Mouse (Mus musculus) hindbrain, postnatal 0 days (tissue): ENCODE measurements at regions not wholly inside any gene's neighbourhood (a gene's known extent, or its start where the extent isn't known, plus 50 kb on each side); places are given as distances from the start of the nearest gene placed in this dataset.

Experiments used
- ATAC-seq: fragments of 200-750 bp; cut with Nextera tagmentation; 2 replicates; pipeline ENCODE4 v1.8.0; 2017; ENCODE audit warnings: mild to moderate bottlenecking, moderate TSS enrichment, moderate library complexity
- DNase-seq: peaks from one replicate; pipeline ENCODE4 v3.0.0-alpha.2; 2015; ENCODE audit warnings: low spot score
- H3K27ac ChIP-seq: fragments of 300-500 bp; sonication (generic); 2 replicates; pipeline ENCODE4 v1.5.1; 2014; ENCODE audit warnings: mild to moderate bottlenecking
- H3K27me3 ChIP-seq: fragments of 300-500 bp; sonication (generic); 2 replicates; pipeline ENCODE4 v1.6.1; 2014; ENCODE audit warnings: low read length, mixed read lengths; ENCODE audit not compliant: insufficient read depth
- H3K36me3 ChIP-seq: fragments of 300-500 bp; sonication (generic); 2 replicates; pipeline ENCODE4 v1.6.1; 2014; ENCODE audit warnings: low read length, mixed read lengths; ENCODE audit not compliant: insufficient read depth
- H3K4me1 ChIP-seq: fragments of 300-500 bp; sonication (generic); 2 replicates; pipeline ENCODE4 v1.6.1; 2014; ENCODE audit warnings: antibody characterized with exemption, low read length, mixed read lengths; ENCODE audit not compliant: insufficient read depth
- H3K4me2 ChIP-seq: fragments of 300-500 bp; sonication (generic); 2 replicates; pipeline ENCODE4 v1.6.1; 2014; ENCODE audit warnings: low read depth, mild to moderate bottlenecking, low read length, moderate library complexity, mixed read lengths
- H3K4me3 ChIP-seq: fragments of 300-500 bp; sonication (generic); 2 replicates; pipeline ENCODE4 v1.5.1; 2014; ENCODE audit warnings: low read length
- H3K9ac ChIP-seq: fragments of 300-500 bp; sonication (generic); replicated peaks from 2 replicates; pipeline ENCODE4 v1.6.1; 2014; ENCODE audit warnings: mild to moderate bottlenecking, low read length, moderate library complexity, mixed read lengths
- H3K9me3 ChIP-seq: fragments of 300-500 bp; sonication (generic); 2 replicates; pipeline ENCODE4 v1.6.1; 2016; ENCODE audit warnings: low read length, mixed read lengths
- CTCF ChIP-seq: IDR thresholded peaks from 2 replicates; pipeline ENCODE4 v1.5.1; 2016; ENCODE audit warnings: antibody characterized with exemption, control low read depth, low read depth
- WGBS: fragments of 180-500 bp; shearing (Covaris S2); extraction: QIAGEN DNeasy Blood & Tissue Kit; methylation state at CpG from one replicate; pipeline ENCODE4 v1.1.7; 2014; 5-methylcytosine and 5-hydroxymethylcytosine counted together

DNA sequence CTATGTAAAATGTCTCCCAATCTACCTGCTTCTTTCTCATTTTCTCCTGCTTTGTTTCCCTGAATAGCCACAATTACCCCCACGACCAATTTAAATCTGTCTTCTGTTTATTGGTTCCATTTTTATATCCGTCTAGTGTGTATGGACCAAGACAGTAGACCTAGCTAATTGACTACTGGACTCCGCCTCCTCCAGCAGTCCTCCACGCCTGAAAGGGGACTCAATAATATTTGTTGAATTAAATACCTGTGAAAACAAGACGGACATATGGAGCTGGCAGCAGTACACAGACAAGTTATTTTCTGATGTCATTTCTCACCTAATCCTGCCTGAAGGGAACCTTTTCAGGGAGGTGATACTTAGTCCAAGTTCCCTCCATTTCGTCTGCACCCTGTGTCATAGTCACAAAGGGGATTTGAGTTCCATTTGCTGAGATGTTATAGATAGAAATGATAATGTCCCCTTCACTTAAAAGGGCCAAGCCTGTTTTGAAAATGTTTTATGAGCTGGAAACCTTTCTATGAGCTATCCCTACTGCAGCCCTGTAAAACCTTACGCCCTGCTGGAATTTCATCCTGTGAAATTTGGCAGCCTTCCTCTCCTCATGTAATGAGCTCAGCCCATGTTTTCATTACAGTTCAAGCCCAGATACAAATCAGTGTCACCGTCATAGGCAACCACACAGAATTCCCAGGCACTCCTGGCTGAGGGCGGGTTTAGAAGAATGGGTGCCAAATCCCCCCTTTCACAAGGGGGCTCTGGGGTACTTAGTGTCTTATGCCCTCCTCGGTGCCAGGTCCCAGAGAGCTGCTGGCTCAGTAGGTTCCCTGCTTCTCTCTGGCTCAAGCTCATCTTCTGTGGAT, 391.1 kb upstream of the Id4 start:
- Histone ChIP-seq H3K27me3 (no peaks in the 10 kb centered on the region), H3K4me1 (no peaks in the 10 kb centered on the region; the same call in 1 of the 2 replicates), H3K9ac (no peak overlapping the region), H3K4me2 (no peak overlapping the region), H3K36me3 (no peaks in the 10 kb centered on the region), H3K4me3 (no peak overlapping the region), H3K27ac (no peak overlapping the region), H3K9me3 (no peaks in the 10 kb centered on the region)
- ATAC-seq (peak; percentile 49; the same call in 1 of the 2 replicates), DNase-seq (peak; percentile 57)
- WGBS, result 46% methylated on average over 10 of the region's 10 CpGs
- TF ChIP-seq CTCF, result no peak

DNA sequence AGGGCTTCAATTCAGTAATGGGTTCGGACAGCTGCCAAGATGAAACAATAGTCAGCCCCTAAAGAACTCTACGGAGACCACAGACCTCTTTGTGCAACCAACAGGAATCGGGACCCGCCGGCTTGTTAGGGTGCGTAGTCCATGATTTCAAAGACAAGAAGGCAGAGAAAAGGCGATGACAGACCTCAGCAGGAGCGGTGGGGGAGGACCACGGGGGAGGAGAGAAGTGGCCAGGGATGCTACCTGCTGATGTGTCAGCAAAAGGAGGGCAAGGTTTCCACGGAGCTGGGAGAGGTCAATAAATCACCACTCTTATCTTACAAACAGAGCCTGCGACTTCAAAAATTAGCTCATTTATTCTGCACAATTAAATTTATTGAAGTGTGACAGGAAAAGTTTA, 388.4 kb upstream of the Id4 start:
- WGBS, result 19% methylated on average over 11 of the region's 11 CpGs
- Histone ChIP-seq H3K9ac (no peak overlapping the region), H3K27me3 (no peaks in the 10 kb centered on the region), H3K4me1 (no peaks in the 10 kb centered on the region; the same call in 1 of the 2 replicates), H3K9me3 (no peaks in the 10 kb centered on the region), H3K27ac (no peak overlapping the region), H3K4me3 (no peak overlapping the region), H3K36me3 (no peaks in the 10 kb centered on the region), H3K4me2 (no peak overlapping the region)
- DNase-seq (no peak), ATAC-seq (no peak)
- TF ChIP-seq CTCF, result no peak

DNA sequence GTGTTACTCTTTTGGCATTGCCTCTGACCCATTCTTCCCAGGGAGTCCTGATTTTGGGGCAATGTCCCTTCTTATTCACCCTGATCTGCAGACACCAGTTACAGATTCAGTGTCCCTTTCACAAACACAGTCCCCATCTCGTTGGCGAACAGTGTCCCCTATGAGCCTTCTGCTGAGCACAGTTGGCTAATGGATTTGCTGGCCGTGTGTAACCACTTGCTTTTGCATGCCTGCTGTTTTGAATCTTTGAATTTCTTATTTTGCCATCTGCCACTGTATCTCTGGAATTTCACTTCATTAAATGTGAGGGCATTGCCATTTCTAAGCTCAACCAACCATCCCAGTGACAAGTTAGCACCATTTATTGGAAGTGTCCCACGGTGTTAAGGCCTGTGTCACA, 368.5 kb upstream of the Id4 start:
- Histone ChIP-seq H3K27me3 (no peaks in the 10 kb centered on the region), H3K4me1 (no peaks in the 10 kb centered on the region), H3K4me2 (no peak overlapping the region), H3K4me3 (no peak overlapping the region), H3K27ac (no peak overlapping the region), H3K36me3 (no peaks in the 10 kb centered on the region), H3K9me3 (no peaks in the 10 kb centered on the region), H3K9ac (no peak overlapping the region)
- TF ChIP-seq CTCF, result no peak
- WGBS, result 64% methylated on average over 4 of the region's 4 CpGs
- DNase-seq (peak; percentile 27), ATAC-seq (no peak)

DNA sequence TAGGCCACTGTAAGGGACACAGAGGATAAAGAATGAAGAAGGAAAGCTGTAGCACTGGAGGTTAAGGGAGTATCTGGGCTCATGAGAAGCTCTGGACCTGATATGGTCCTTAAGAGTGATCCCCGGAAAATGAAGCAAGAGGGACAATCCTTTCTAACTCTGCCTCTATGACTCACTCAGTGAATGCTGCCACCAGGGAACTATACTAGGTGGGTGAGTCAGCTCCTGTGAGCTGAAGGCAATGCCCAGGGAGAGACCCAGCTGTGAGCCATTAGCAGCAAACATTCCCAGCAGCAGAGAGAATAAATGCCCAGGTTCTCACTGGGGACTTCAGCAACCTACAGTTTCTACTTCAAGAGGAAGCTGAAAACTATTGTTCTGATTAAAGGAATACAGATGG, 366.7 kb upstream of the Id4 start:
- Histone ChIP-seq H3K4me1 (no peaks in the 10 kb centered on the region), H3K4me2 (no peak overlapping the region), H3K27me3 (no peaks in the 10 kb centered on the region), H3K4me3 (no peak overlapping the region), H3K9ac (no peak overlapping the region), H3K36me3 (no peaks in the 10 kb centered on the region), H3K27ac (no peak overlapping the region), H3K9me3 (0 out of 2 replicates have a peak, but pooled peaks cover 3% of the 10 kb centered on the region)
- WGBS, result 89% methylated on average over 1 of the region's 1 CpGs
- no peak for DNase-seq
- ATAC-seq, result no peak
- TF ChIP-seq CTCF, result no peak

DNA sequence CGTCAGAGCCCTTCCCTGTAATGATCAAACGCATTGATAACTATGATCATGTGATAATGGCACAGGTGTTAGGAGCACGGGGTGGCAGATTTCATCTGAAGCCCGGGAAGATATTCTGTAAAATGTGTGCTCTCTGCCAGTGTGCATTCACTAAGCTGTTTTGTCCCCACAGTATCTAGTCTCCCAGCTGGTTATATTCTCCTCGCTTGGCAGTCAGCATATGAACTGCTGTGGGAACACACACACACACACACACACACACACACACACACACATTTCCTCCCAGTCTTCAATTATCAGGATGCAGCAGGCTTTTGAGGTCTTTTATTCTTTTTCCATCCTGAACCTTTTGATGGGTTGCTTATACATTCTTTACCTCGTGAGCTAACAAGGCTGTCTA, 365.8 kb upstream of the Id4 start:
- DNase-seq (no peak), ATAC-seq (no peak)
- TF ChIP-seq CTCF, result no peak
- Histone ChIP-seq H3K4me3 (no peak overlapping the region), H3K9me3 (0 out of 2 replicates have a peak, but pooled peaks cover 3% of the 10 kb centered on the region), H3K4me1 (no peaks in the 10 kb centered on the region), H3K9ac (no peak overlapping the region), H3K27ac (no peak overlapping the region), H3K4me2 (no peak overlapping the region), H3K27me3 (no peaks in the 10 kb centered on the region), H3K36me3 (no peaks in the 10 kb centered on the region)
- WGBS, result 58% methylated on average over 6 of the region's 6 CpGs

DNA sequence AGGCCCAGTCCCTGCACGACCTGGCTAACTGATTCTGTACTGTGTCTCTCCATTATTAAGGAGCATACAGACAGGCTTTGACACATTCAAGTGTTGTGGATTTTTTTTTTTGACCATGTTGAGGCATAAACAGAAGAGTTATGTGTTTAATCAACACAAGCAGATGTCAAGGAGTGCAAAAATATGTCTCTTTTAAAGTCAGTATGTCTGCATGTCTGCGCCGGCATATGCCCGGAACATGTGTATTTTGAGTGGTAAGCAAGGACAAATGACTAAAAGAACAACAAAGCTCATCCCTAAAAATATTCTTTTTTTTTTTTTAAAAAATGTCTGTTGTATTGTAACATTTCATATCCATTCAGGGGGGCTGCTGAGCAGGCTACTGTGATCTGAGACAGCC, 364.4 kb upstream of the Id4 start:
- WGBS, result 81% methylated on average over 4 of the region's 4 CpGs
- ATAC-seq (no peak), DNase-seq (no peak)
- Histone ChIP-seq H3K4me2 (no peak overlapping the region), H3K9ac (no peak overlapping the region), H3K27ac (no peak overlapping the region), H3K36me3 (no peaks in the 10 kb centered on the region), H3K4me1 (no peaks in the 10 kb centered on the region), H3K9me3 (0 out of 2 replicates have a peak, but pooled peaks cover 3% of the 10 kb centered on the region), H3K4me3 (no peak overlapping the region), H3K27me3 (no peaks in the 10 kb centered on the region)
- no peak for TF ChIP-seq CTCF
